Mouse (Mus musculus) neutrophil, adult 5-6 weeks (primary cell): Measurements from ENCODE around the gene Adam11. TPM values are rescaled to one million over a fixed set of nuclear protein-coding genes. Genes with fewer than 3 reads are reported as not detected.
A peak's percentile ranks its signal among the peaks of the same experiment; 100 is the strongest.

ENCODE experiments used
- ATAC-seq: fragments of 151-379, 151-347 bp; 2 replicates; pipeline ENCODE4 v1.8.0; 2017; ENCODE audit warnings: mild to moderate bottlenecking, moderate TSS enrichment; ENCODE audit not compliant: insufficient number of reproducible peaks, poor library complexity, low FRiP score, severe bottlenecking; ENCODE audit errors: extremely low read depth
- total RNA-seq: library from RNA; stranded (forward); fragments of 200-1000 nt; gene quantifications from 2 replicates; pipeline ENCODE4 v1.2.3, GENCODE M21; 2017

Adam11 gene
- total RNA-seq, 1 experiment from 2014 or later: not detected

- ATAC-seq: peak; percentile 16; the same call in 1 of the 2 replicates
These were observed 12.7 kb downstream of the Adam11 start for GRCm38 (mm10) chr11:102773713-102774611.

DNA sequence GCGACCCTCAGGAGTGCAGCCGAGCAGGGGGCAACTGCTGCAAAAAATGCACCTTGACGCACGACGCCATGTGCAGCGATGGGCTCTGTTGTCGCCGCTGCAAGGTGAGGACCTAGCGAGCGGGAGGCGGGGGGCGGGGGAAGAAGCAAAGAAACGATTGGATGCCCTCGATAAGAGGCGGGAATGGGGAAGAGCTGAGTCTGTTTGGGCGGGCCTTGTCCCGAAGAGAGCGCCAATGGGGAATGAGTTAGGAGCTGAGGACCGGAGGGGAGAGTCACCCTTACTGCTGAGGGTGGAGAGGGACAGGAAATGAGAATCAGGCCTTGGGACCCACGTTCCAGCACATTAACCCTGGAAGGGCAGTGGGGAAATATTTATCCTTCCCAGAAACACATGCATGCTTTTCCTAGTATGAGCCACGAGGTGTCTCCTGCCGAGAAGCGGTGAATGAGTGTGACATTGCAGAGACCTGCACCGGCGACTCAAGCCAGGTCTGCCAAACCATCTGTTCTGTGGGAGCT is 13.4 kb downstream of the Adam11 start:
- no peak for ATAC-seq

DNA sequence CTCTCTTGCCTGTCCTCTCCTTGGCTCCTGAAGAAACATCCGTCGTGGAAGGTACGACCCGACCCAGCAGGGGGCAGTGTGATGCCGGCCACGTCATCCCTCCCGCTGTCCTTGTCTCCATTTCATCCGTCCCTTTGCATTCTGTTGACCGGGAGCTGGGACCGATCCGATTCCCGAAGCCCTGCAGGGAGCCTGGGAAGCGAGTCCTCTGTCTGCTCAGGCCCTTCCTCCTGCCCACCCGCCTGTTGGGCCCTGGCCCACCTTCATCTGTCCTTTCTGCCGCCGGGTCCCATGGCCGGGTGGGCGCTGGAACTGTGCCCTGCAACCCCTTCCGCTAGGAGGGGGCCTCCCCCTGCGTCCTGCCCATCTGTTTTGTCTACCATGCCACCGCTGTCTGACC is 16.4 kb downstream of the Adam11 start:
- no peak for ATAC-seq

DNA sequence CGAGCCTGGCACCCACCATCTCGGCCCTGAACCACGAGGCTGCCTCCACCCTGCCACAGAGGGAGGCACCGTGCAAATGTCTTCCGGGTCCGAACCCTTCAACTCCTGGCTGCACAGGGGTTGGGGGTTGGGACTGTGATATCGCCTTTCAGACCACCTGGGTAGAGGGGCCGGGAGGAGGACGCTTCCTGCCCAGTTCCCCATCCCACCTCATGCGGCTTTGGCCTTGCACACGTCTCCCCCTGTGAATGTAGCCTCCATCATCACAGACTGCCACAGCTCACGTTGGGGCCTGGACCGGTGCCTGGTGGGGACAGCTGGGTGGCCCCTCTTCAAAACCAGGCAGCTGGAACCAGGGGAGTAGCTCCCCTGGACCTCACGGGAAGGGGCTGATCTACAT is 16.9 kb downstream of the Adam11 start:
- ATAC-seq: no peak

- ATAC-seq: no peak
These were observed 17.4 kb downstream of the Adam11 start for GRCm38 (mm10) chr11:102778597-102778996.

- no peak for ATAC-seq
These were observed 17.9 kb downstream of the Adam11 start for GRCm38 (mm10) chr11:102779081-102779638.

GRCm38 (mm10) chr11:102779824-102780223 is 18.6 kb downstream of the Adam11 start:
- no peak for ATAC-seq

- ATAC-seq: no peak
These were observed 19.2 kb downstream of the Adam11 start for GRCm38 (mm10) chr11:102780271-102780985.

DNA sequence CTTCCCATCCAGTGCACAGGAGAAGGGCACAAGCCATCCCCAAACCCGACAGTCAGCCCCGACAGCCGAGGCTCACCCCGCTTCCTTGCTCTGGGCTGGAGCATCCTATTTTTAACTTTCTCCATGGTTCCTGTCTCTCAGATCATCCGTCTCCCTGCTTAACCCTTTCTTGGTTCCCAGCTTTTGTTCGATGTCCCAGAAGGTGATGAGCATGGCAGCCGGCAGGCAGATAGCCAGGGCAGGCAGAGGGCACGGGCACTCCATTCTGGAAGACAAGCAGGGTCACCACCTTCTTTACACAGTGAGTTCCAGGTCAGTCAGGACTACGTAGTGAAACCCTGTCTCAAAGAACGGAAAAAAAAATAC is 19.7 kb downstream of the Adam11 start:
- no peak for ATAC-seq

DNA sequence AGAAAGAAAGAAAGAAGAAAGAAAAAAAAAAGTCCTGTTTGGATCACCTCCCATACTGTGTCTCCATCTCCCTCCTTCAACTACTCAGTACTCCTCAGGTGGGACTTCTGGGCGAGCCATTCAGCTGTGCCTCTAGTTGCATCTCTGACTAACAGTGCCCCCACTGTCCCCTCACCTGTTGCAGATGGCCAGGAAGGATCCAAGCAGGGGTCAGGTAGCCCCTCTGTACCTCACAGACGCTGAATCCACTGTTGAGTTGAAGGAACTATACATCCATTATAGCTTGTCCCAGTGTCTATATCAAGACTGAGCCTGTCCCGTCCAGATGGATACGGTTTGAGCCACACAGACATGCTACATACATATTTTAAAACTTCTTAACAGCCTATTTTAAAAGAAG is 20.3 kb downstream of the Adam11 start:
- no peak for ATAC-seq

- no peak for ATAC-seq
These were observed 22.2 kb downstream of the Adam11 start for GRCm38 (mm10) chr11:102783443-102783842.

GRCm38 (mm10) chr11:102787688-102788177 is 26.5 kb downstream of the Adam11 start:
- no peak for ATAC-seq

GRCm38 (mm10) chr11:102791682-102792445 is 30.6 kb downstream of the Adam11 start:
- ATAC-seq: no peak

- no peak for ATAC-seq
These were observed 32.9 kb downstream of the Adam11 start for GRCm38 (mm10) chr11:102794157-102794556.

DNA sequence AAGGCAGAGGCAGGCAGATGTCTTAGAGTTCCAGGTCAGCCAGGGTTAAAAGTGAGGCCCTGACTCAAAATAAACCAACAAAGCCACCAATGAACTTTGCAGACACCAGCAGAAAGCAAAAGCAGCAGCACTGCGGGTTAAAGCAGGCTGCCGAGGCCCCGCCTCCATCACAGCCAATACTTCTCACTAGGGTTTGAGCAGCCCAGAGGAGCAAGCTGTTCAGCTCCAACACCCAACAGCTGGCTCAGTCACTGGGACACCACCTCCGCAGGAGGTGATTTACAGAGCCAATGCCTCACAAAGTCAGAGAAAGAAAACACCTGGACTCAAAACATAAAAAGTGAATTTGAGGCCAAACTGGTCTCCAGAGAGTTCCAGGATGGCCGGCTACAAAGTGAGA is 42.2 kb downstream of the Adam11 start:
- ATAC-seq: no peak

GRCm38 (mm10) chr11:102808246-102808645 is 47.0 kb downstream of the Adam11 start:
- no peak for ATAC-seq

DNA sequence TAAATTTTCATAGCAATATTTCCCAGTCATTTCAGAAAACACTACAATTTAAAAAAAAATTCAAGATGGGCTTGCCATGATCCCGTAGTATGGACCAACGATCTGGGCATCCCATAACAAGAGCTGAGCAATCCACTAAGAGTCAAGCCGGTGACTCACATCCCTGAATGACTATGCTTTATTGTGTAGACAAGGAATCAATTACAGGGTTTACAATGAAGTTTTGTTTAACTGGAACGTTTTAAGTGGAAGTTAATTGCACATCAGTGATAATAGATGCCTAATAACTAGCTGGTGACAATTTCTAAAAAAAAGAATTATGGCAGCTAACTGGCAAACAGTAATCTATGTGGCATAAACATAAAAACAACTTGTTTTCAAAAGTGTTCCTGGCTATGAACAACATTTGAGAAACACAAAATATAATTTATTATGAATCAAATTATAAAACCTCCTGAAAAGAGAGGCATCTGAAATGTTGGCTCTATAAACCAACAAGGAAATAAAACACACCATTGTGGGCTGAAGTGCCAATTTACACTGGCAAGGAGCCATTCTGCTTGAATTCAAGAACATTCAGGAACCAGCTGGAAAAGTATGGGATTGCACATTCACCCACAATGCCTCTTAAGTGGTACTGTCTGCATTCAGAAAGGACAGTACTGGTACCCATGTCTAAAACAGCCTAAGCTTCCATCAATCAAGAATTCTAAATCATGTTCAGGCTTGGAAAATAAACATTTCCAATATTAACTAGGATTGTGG is 49.7 kb downstream of the Adam11 start:
- ATAC-seq: no peak

- no peak for ATAC-seq
These were observed 53.6 kb downstream of the Adam11 start for GRCm38 (mm10) chr11:102814881-102815280.
